9 mouse cellular contexts compared by ENCODE assay signal in the genomic region with DNA sequence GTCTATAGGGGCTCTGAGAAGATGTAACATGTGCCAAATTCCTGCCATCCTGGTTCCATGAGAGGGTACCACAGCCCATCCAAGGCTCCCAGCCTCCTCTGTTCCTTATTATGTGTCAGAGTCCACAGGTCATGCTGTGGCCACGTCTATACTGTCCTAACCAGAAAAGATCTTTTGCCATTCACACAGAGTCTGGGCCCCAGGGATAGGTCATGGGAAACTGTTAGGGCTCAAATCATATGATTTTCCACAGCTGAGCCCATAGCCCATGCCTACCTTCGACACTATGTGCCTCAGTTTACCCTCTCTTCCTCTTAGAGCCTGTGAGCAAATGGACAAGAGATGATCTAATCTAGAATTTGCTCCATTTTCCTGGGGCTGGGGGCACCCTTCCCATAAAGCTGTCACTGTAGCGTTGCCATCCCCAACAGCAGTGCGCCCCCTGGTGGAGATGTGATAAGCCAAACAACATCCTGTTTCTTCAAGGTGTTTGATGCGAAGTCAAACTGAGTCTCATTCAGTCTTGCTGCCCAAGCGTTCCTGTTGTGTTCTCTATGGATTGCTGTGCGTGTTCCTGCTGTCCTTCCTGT. TPM values are rescaled to one million over a fixed set of nuclear protein-coding genes. Genes with fewer than 3 reads are reported as not detected.
DNase-seq lines count a peak whose midpoint lies in the region; ATAC-seq and TF ChIP-seq lines count a peak whose summit lies in the region.
"Had no signal": no experiment of that assay in that cellular context is flagged by ENCODE, and none has a peak within 500 bp of the region (broad histone marks: within the 10 kb centered on the region; RNA-seq: fewer than 3 reads in every experiment).

No protein-coding gene starts in this region.

- DNase-seq in monocyte, adult 2 months (ENCODE audit: low read depth in 1 of 2, low spot score in 2 of 2): peak; percentile 29 to 32
- DNase-seq in cerebellum, adult 9-11 months: peak; percentile 82
- DNase-seq in gastrocnemius, adult 2 months: peak; percentile 85
- peak; percentile 77 for DNase-seq in kidney, adult 9 months
- DNase-seq in liver, embryonic 13.5 days: peak; percentile 26
- peak; percentile 48 to 49 for DNase-seq in thymus, adult 18-20 months

- WGBS in liver, embryonic 13.5 days (ENCODE audit: insufficient replicate concordance): 5% methylated on average over 7 of the region's 7 CpGs

- TF ChIP-seq CTCF in gastrocnemius, adult 2 months (IDR thresholded peaks at IDR 0.05): peak; percentile 99

- intact Hi-C loops in gastrocnemius, adult 2 months (cut with DNase I): loop anchor here (1.0 kb wide), 1 partner anchor 45 kb away; a partner anchor contains a TSS

- H3K27ac ChIP-seq in gastrocnemius, adult 2 months: no peak overlapping the region
- H3K27ac ChIP-seq in liver, embryonic 13.5 days: no peak overlapping the region
- H3K27ac ChIP-seq: embryonic facial prominence, embryonic 12.5 days had no signal

- peaks cover 15% of the 10 kb centered on the region; the same call in 1 of the 2 replicates for H3K4me1 ChIP-seq in liver, embryonic 13.5 days (replicated peaks)

- H3K4me2 ChIP-seq in liver, embryonic 13.5 days: no peak overlapping the region
- H3K4me2 ChIP-seq: embryonic facial prominence, embryonic 12.5 days had no signal

- no peaks in the 10 kb centered on the region for H3K36me3 ChIP-seq in liver, embryonic 13.5 days
- H3K36me3 ChIP-seq: embryonic facial prominence, embryonic 12.5 days had no signal

- no peak overlapping the region for H3K9ac ChIP-seq in liver, embryonic 13.5 days
- H3K9ac ChIP-seq: embryonic facial prominence, embryonic 12.5 days had no signal

- H3K4me3 ChIP-seq in gastrocnemius, adult 2 months: no peak overlapping the region
- no peak overlapping the region for H3K4me3 ChIP-seq in liver, embryonic 13.5 days (replicated peaks)
- H3K4me3 ChIP-seq: embryonic facial prominence, embryonic 12.5 days had no signal

- no peak for ATAC-seq in monocyte, adult 5-6 weeks (replicated peaks; ENCODE audit: insufficient number of reproducible peaks, low FRiP score, low TSS enrichment, poor library complexity, severe bottlenecking)
- ATAC-seq in liver, embryonic 13.5 days (ENCODE audit: low read depth): no peak
- peak; percentile 45; the same call in 1 of the 2 replicates for ATAC-seq in neutrophil, adult 5-6 weeks (ENCODE audit: extremely low read depth, insufficient number of reproducible peaks, low FRiP score, poor library complexity, severe bottlenecking)

- no peaks in the 10 kb centered on the region for H3K9me3 ChIP-seq in liver, embryonic 13.5 days (replicated peaks)
- H3K9me3 ChIP-seq: embryonic facial prominence, embryonic 12.5 days had no signal

- H3K27me3 ChIP-seq in liver, embryonic 13.5 days: no peaks in the 10 kb centered on the region
- H3K27me3 ChIP-seq: embryonic facial prominence, embryonic 12.5 days had no signal

RNA-seq across cellular contexts. Expression of a gene that starts 44.9 kb away (rescaled TPM):
- total RNA-seq in monocyte, adult 5-6 weeks (2017): 0.38 TPM in 1 of 3 replicates, not detected in the others
- not detected for total RNA-seq in gastrocnemius, adult 2 months (2021)
- 0.33 and 0.56 TPM in 2 replicates for polyA plus RNA-seq in liver, embryonic 13.5 days (2015; fragmentation: Nextera tagmentation; extraction: Ambion mirVana)
- total RNA-seq in neutrophil, adult 5-6 weeks (2017): not detected in 2 replicates

RNA-seq across cellular contexts. Expression of a gene that starts 45.3 kb away (rescaled TPM):
- total RNA-seq in monocyte, adult 5-6 weeks (2017): not detected in 3 replicates
- not detected for total RNA-seq in gastrocnemius, adult 2 months (2021)
- not detected in 2 replicates for polyA plus RNA-seq in liver, embryonic 13.5 days (2015; fragmentation: Nextera tagmentation; extraction: Ambion mirVana)
- total RNA-seq in neutrophil, adult 5-6 weeks (2017): not detected in 2 replicates
- polyA plus RNA-seq: embryonic facial prominence, embryonic 12.5 days had no signal

Comparison
In these comparisons a context has a peak if more than half of its experiments do, and no peak if none do; other contexts are left out.
1. DNase-seq: peak in every context shown above with its lines; median percentile 85 in gastrocnemius, adult 2 months; 82 in cerebellum, adult 9-11 months; 77 in kidney, adult 9 months; 48 in thymus, adult 18-20 months; 30 in monocyte, adult 2 months; 26 in liver, embryonic 13.5 days.